Mouse (Mus musculus): Measurements from ENCODE around the gene Cops2.

Gene Cops2

DNA sequence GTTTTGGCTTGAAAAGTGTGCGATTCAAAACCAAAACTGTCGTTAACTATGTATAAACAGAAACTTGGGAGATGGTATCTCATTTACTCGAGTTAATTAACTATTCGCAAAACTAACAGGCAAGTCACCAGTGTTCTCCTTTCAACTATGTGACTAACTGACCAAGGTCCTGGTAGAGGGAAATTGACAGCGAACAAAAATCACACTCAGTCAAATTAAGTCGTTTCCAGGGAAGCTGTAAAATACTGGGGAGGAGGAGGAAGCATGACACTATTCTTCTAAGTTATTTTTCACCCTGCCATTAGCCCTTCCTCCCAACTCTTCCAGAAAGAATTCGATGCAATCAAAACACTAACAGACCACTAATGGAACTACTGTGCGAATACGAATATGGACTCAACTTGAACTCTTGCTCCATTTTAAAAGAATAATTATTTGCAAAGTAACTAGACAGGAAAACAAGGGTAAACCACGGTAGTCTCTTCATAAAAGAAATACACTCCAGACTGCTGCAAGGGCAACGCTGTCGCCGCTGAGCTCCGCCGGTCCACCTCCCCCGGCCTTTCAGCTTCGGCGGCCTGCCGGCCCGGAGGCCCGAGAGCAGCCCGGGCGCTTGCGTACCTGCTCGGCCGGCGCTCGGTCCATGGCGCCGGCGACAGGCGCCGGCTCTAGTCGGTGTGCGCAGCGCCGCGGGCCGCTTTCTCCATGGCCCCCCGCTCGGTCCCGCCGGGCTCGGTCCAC is 76.8 kb downstream of the Cops2 start:
- DNase-seq (ENCODE audit: low read depth, low spot score) = no peak

DNA sequence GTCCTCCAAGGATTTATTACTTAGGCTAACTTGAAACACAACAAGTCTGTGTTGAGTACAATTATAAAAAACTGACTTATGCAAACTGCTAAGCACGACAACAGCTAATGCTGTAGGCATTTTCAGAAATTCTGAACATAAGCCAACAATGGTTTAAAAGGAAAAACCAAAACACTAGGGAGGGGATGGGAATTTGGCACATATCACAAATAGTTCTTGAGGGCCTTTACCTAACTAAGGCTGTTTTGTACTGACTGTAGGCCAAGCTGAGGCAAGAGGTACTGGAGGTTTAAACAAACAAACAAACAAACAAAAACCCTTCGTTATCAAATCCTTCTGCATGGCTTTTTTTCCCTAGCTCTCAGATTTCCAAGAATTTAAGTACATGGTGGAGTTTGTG is 77.9 kb downstream of the Cops2 start:
- DNase-seq (ENCODE audit: low read depth, low spot score) = no peak

All from mesoderm, embryonic 11.5 days (tissue).